Mouse (Mus musculus) heart, adult 2 months (tissue): ENCODE data around the gene Tcf21. TPM values are rescaled to one million over a fixed set of nuclear protein-coding genes. Genes with fewer than 3 reads are reported as not detected.

Experiments used
- DNase-seq, 2 experiments: peaks; one replicate each; pipeline ENCODE4 v3.0.0; 2021
- H3K27ac ChIP-seq: fragments of 200-600 bp; 2 replicates; pipeline ENCODE4 v1.8.1; 2022
- H3K27me3 ChIP-seq: fragments of 200-500 bp; 2 replicates; pipeline ENCODE4 v1.6.1; 2012; ENCODE audit warnings: mild to moderate bottlenecking, low read length, inconsistent platforms, mixed read lengths; ENCODE audit not compliant: control insufficient read depth, insufficient read depth
- H3K36me3 ChIP-seq: fragments of 200-500 bp; 2 replicates; pipeline ENCODE4 v1.6.1; 2012; ENCODE audit warnings: low read length, inconsistent platforms; ENCODE audit not compliant: control insufficient read depth, insufficient read depth
- H3K4me1 ChIP-seq: fragments of 200-500 bp; 2 replicates; pipeline ENCODE4 v1.6.1; 2011; ENCODE audit warnings: low read length; ENCODE audit not compliant: control insufficient read depth, insufficient read depth
- H3K4me3 ChIP-seq: fragments of 200-600 bp; 2 replicates; pipeline ENCODE4 v1.8.1; 2022
- H3K79me2 ChIP-seq: fragments of 200-500 bp; replicated peaks from 2 replicates; pipeline ENCODE4 v1.6.1; 2012; ENCODE audit warnings: mild to moderate bottlenecking, inconsistent platforms, low read length, moderate library complexity, mixed read lengths; ENCODE audit not compliant: control insufficient read depth, insufficient read depth
- H3K9ac ChIP-seq: fragments of 200-500 bp; 2 replicates; pipeline ENCODE4 v1.6.1; 2012; ENCODE audit warnings: low read depth, mild to moderate bottlenecking, control low read depth, inconsistent platforms, low read length, mixed read lengths
- CTCF ChIP-seq: fragments of 200-600 bp; IDR thresholded peaks from 2 replicates; pipeline ENCODE4 v1.8.1; 2022; ENCODE audit warnings: antibody characterized with exemption, mild to moderate bottlenecking, moderate library complexity
- EP300 ChIP-seq: fragments of 200-500 bp; IDR thresholded peaks from 2 replicates; pipeline ENCODE4 v1.6.1; 2011; ENCODE audit warnings: low read depth, low read length, control low read depth; ENCODE audit not compliant: insufficient read depth
- POLR2A ChIP-seq: fragments of 200-500 bp; IDR thresholded peaks from 2 replicates; pipeline ENCODE4 v1.6.1; 2011; ENCODE audit warnings: mild to moderate bottlenecking, low read depth, low read length, control low read depth; ENCODE audit not compliant: insufficient read depth
- WGBS: fragments of 180-500 bp; shearing (Covaris S2); methylation state at CpG from one replicate; pipeline ENCODE4 v1.1.7; 2018; 5-methylcytosine and 5-hydroxymethylcytosine counted together
- intact Hi-C: fragments of 180-260 bp; cut with DNase I; formaldehyde crosslinking; loops from one replicate; pipeline ENCODE4 v1.15.1; 2025
- polyA plus RNA-seq: library from polyadenylated mRNA; depleted of rRNA; stranded (reverse); fragments of >200 nt; gene quantifications from 2 replicates; pipeline ENCODE4 v1.2.3, GENCODE M21; 2012
- total RNA-seq, 2 experiments: library from RNA; stranded (reverse); gene quantifications; 2 replicates each; pipeline ENCODE4 v1.2.3; 2021

Tcf21 gene
- total and polyA plus RNA-seq, 3 experiments, result 8.4 to 32.3 (median 9.6) TPM

GRCm38 (mm10) chr10:22814771-22815170 is 5.2 kb downstream of the Tcf21 start:
- TF ChIP-seq POLR2A (no peak), CTCF (no peak), EP300 (no peak)
- intact Hi-C loops, result loop anchor here (2.0 kb wide), 1 partner anchor 264 kb away; no protein-coding TSS in a partner anchor
- Histone ChIP-seq H3K4me1 (no peaks in the 10 kb centered on the region), H3K79me2 (no peaks in the 10 kb centered on the region), H3K36me3 (no peaks in the 10 kb centered on the region), H3K9ac (peak overlapping the region; percentile 26; the same call in 1 of the 2 replicates), H3K27ac (peak overlapping the region; percentile 45), H3K4me3 (no peak overlapping the region), H3K27me3 (peaks cover 15% of the 10 kb centered on the region)
- DNase-seq, result peak in 1 of 2 experiments; percentile 41
- 4% methylated on average over 2 of the region's 2 CpGs for WGBS

DNA sequence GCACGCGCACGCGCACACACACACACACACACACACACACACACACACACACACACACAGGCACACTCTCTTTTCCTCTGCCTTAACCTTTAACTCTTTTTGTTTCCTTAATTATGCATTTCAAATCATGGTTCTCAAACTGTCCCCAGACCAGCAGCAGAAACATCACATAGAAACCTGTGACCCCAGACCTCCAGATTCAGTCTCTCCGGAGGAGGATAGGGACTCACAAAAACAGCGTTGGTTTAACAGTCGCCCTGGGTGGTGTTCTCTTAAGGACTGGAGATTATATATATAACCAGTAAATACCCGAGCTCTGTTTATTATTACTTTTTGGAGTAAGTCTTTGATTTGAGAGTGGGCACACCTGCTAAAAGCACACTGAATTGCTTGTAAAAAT is 5.7 kb downstream of the Tcf21 start:
- TF ChIP-seq EP300 (no peak), POLR2A (no peak), CTCF (no peak)
- peaks cover 13% of the 10 kb centered on the region for H3K27me3 ChIP-seq

GRCm38 (mm10) chr10:22813317-22813960 is 6.5 kb downstream of the Tcf21 start:
- peak overlapping the region; percentile 43 for H3K27ac ChIP-seq
- no peaks in the 10 kb centered on the region for H3K79me2 ChIP-seq
- peak; percentile 18 to 40 for DNase-seq
- peaks cover 11% of the 10 kb centered on the region for H3K27me3 ChIP-seq
- H3K9ac ChIP-seq, result peak overlapping the region; percentile 50; the same call in 1 of the 2 replicates
- TF ChIP-seq CTCF, result no peak
- TF ChIP-seq POLR2A, result 0 out of 2 replicates have a peak, but pooled peaks have one; percentile 27
- peak overlapping the region; percentile 18 for H3K4me3 ChIP-seq
- no peaks in the 10 kb centered on the region for H3K36me3 ChIP-seq
- WGBS, result 4% methylated on average over 18 of the region's 18 CpGs
- no peaks in the 10 kb centered on the region for H3K4me1 ChIP-seq
- intact Hi-C loops, result no loop called here

More for the DNA sequence above, 5.7 kb downstream of the Tcf21 start:
- Histone ChIP-seq H3K4me3 (no peak overlapping the region), H3K27ac (no peak overlapping the region; the same call in 1 of the 2 replicates), H3K79me2 (no peaks in the 10 kb centered on the region), H3K9ac (no peak overlapping the region), H3K4me1 (no peaks in the 10 kb centered on the region), H3K36me3 (no peaks in the 10 kb centered on the region)
- DNase-seq, result no peak
- intact Hi-C loops, result loop anchor here (2.0 kb wide), 1 partner anchor 265 kb away; no protein-coding TSS in a partner anchor
- 2% methylated on average over 4 of the region's 8 CpGs for WGBS

GRCm38 (mm10) chr10:22811921-22812320 is 8.1 kb downstream of the Tcf21 start:
- H3K4me3 ChIP-seq, result no peak overlapping the region
- intact Hi-C loops, result no loop called here
- DNase-seq, result no peak
- no peaks in the 10 kb centered on the region for H3K79me2 ChIP-seq
- TF ChIP-seq EP300 (no peak), CTCF (no peak), POLR2A (no peak)
- H3K27ac ChIP-seq, result no peak overlapping the region
- H3K27me3 ChIP-seq, result peaks cover 7% of the 10 kb centered on the region
- H3K9ac ChIP-seq, result no peak overlapping the region
- no peaks in the 10 kb centered on the region for H3K4me1 ChIP-seq
- 28% methylated on average over 12 of the region's 12 CpGs for WGBS
- H3K36me3 ChIP-seq, result no peaks in the 10 kb centered on the region

- Histone ChIP-seq H3K27ac (no peak overlapping the region), H3K4me1 (no peaks in the 10 kb centered on the region), H3K27me3 (no peaks in the 10 kb centered on the region), H3K4me3 (no peak overlapping the region), H3K9ac (no peak overlapping the region), H3K36me3 (no peaks in the 10 kb centered on the region), H3K79me2 (no peaks in the 10 kb centered on the region)
- TF ChIP-seq EP300 (no peak), CTCF (peak; percentile 42)
- DNase-seq, result no peak
- intact Hi-C loops, result no loop called here
- 47% methylated on average over 3 of the region's 3 CpGs for WGBS
These were observed 37.3 kb downstream of the Tcf21 start for GRCm38 (mm10) chr10:22782684-22783083.

- no peaks in the 10 kb centered on the region for H3K27me3 ChIP-seq
- intact Hi-C loops, result loop anchor here (2.0 kb wide), 1 partner anchor 299 kb away; no protein-coding TSS in a partner anchor
- no peak for DNase-seq
- no peak overlapping the region for H3K27ac ChIP-seq
- no peaks in the 10 kb centered on the region for H3K4me1 ChIP-seq
- 39% methylated on average over 4 of the region's 4 CpGs for WGBS
- no peak overlapping the region for H3K4me3 ChIP-seq
- H3K36me3 ChIP-seq, result no peaks in the 10 kb centered on the region
- H3K79me2 ChIP-seq, result no peaks in the 10 kb centered on the region
- H3K9ac ChIP-seq, result no peak overlapping the region
- no peak for TF ChIP-seq POLR2A
- TF ChIP-seq CTCF, result peak; percentile 56
- TF ChIP-seq EP300, result no peak
These were observed 38.5 kb downstream of the Tcf21 start for GRCm38 (mm10) chr10:22781466-22781865.
